Mouse (Mus musculus) lung, embryonic 14.5 days (tissue): ENCODE results near the gene Atxn1. TPM values are rescaled to one million over a fixed set of nuclear protein-coding genes. Genes with fewer than 3 reads are reported as not detected.

Source experiments
- ATAC-seq: fragments of 200-750 bp; cut with Nextera tagmentation; 2 replicates; pipeline ENCODE4 v1.8.0; 2017; ENCODE audit warnings: mild to moderate bottlenecking, moderate TSS enrichment, moderate library complexity; ENCODE audit not compliant: insufficient read depth
- DNase-seq: peaks from one replicate; pipeline ENCODE4 v3.0.0-alpha.2; 2015
- H3K27ac ChIP-seq: fragments of 300-500 bp; sonication (generic); 2 replicates; pipeline ENCODE4 v1.5.1; 2014; ENCODE audit warnings: low read depth, mild to moderate bottlenecking, moderate library complexity
- H3K27me3 ChIP-seq: fragments of 300-500 bp; sonication (generic); 2 replicates; pipeline ENCODE4 v1.6.1; 2014; ENCODE audit warnings: low read length, control low read depth; ENCODE audit not compliant: insufficient read depth
- H3K36me3 ChIP-seq: fragments of 300-500 bp; sonication (generic); 2 replicates; pipeline ENCODE4 v1.6.1; 2014; ENCODE audit warnings: control low read depth; ENCODE audit not compliant: insufficient read depth
- H3K4me1 ChIP-seq: fragments of 300-500 bp; sonication (generic); 2 replicates; pipeline ENCODE4 v1.6.1; 2014; ENCODE audit warnings: antibody characterized with exemption, control low read depth; ENCODE audit not compliant: insufficient read depth
- H3K4me2 ChIP-seq: fragments of 300-500 bp; sonication (generic); 2 replicates; pipeline ENCODE4 v1.6.1; 2014; ENCODE audit warnings: mild to moderate bottlenecking
- H3K4me3 ChIP-seq: fragments of 300-500 bp; sonication (generic); 2 replicates; pipeline ENCODE4 v1.5.1; 2014; ENCODE audit warnings: low read depth, low read length
- H3K9ac ChIP-seq: fragments of 300-500 bp; sonication (generic); 2 replicates; pipeline ENCODE4 v1.6.1; 2014
- H3K9me3 ChIP-seq: fragments of 300-500 bp; sonication (generic); 2 replicates; pipeline ENCODE4 v1.6.1; 2016; ENCODE audit warnings: low read depth, low read length, control low read depth
- CTCF ChIP-seq: IDR thresholded peaks from 2 replicates; pipeline ENCODE4 v1.5.1; 2016; ENCODE audit warnings: antibody characterized with exemption, low read depth
- WGBS: fragments of 180-500 bp; shearing (Covaris S2); extraction: QIAGEN DNeasy Blood & Tissue Kit; methylation state at CpG from one replicate; pipeline ENCODE4 v1.1.7; 2014; 5-methylcytosine and 5-hydroxymethylcytosine counted together
- polyA plus RNA-seq: library from polyadenylated mRNA; unstranded; fragments of >200 nt; fragmentation: Nextera tagmentation; extraction: Ambion mirVana; gene quantifications from 2 replicates; pipeline ENCODE4 v1.2.1, GENCODE M21; 2014

Atxn1 gene
- polyA plus RNA-seq, 1 experiment from 2014 or later: 3.9 TPM

GRCm38 (mm10) chr13:45866615-45867245 is 98.1 kb downstream of the Atxn1 start:
- DNase-seq: peak; percentile 9
- Histone ChIP-seq H3K9ac (no peak overlapping the region), H3K27ac (no peak overlapping the region), H3K4me1 (no peaks in the 10 kb centered on the region), H3K4me3 (no peak overlapping the region), H3K27me3 (no peaks in the 10 kb centered on the region), H3K36me3 (no peaks in the 10 kb centered on the region), H3K4me2 (no peak overlapping the region), H3K9me3 (no peaks in the 10 kb centered on the region)
- ATAC-seq: peak; percentile 47; the same call in 1 of the 2 replicates
- 63% methylated on average over 8 of the region's 8 CpGs for WGBS
- TF ChIP-seq CTCF: no peak

- no peaks in the 10 kb centered on the region for H3K9me3 ChIP-seq
- H3K27me3 ChIP-seq: no peaks in the 10 kb centered on the region
- no peak for TF ChIP-seq CTCF
- no peak overlapping the region for H3K27ac ChIP-seq
- DNase-seq: no peak
- H3K36me3 ChIP-seq: no peaks in the 10 kb centered on the region
- no peak overlapping the region for H3K4me3 ChIP-seq
- WGBS: 90% methylated on average over 10 of the region's 10 CpGs
- no peak for ATAC-seq
- no peaks in the 10 kb centered on the region for H3K4me1 ChIP-seq
- no peak overlapping the region for H3K9ac ChIP-seq
- H3K4me2 ChIP-seq: no peak overlapping the region
These were observed 99.2 kb downstream of the Atxn1 start for GRCm38 (mm10) chr13:45865620-45866019.

GRCm38 (mm10) chr13:45863779-45864178 is 101.0 kb downstream of the Atxn1 start:
- Histone ChIP-seq H3K4me3 (no peak overlapping the region), H3K9ac (no peak overlapping the region), H3K9me3 (no peaks in the 10 kb centered on the region), H3K4me2 (no peak overlapping the region), H3K27ac (no peak overlapping the region), H3K27me3 (no peaks in the 10 kb centered on the region), H3K36me3 (no peaks in the 10 kb centered on the region), H3K4me1 (no peaks in the 10 kb centered on the region)
- DNase-seq: no peak
- no peak for TF ChIP-seq CTCF
- no peak for ATAC-seq
- 56% methylated on average over 8 of the region's 8 CpGs for WGBS

DNA sequence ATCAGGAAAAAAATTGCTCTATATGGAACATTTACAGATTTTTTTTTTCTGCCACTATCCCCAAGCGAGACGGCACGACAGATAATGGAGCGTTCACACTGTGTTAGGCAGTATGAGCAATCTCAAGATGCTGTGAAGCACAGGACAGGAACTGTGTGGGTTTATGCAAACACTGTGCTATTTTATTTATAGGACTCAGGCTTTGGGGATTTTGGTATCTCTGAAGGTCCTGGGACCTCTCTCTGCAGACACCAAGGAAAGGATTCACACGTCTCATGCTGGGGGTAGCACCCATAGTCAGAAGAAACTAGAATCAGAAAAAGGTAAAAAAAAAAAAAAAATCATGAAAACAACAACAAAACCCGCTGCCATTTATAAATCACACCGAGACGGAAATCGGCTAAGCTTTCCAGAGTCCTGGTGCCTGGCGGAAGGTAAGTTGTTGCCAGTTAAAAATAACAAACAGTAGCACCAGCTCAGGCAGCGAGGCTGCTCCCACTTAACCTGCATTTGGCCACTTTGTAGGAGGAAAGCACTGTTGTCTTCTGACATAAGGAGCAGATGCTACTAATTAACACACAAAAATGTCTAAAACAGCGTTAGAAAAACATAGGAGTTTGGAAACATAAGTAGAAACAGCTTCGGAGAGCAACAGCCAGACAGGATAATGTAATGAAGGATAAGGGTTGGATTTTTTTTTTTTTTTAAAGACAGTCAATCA is 102.8 kb downstream of the Atxn1 start:
- H3K4me3 ChIP-seq: no peak overlapping the region
- no peak overlapping the region for H3K4me2 ChIP-seq
- ATAC-seq: no peak

DNA sequence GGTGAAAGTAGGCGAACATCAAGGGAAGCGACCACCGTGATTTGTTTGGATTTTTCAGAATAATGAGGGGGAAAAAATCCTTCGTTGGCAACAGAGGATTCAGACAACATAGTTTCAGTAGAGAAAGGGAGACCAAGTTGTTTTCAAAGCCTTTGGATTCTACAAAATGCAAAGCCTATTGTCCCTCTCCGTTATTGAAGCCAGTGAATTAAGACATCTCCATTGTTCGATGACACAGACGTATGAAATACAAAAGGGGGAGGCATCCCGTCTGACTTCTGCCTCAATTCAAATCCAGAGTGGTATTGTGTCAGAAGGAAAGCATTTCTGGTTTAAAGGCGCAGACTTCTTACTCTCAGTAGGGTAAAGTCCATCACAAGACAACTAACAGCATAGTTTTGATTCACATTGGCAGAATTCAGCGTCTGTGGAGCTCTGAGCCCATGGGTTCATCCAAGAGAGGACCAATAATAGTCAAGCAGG is 103.7 kb downstream of the Atxn1 start:
- Histone ChIP-seq H3K36me3 (no peaks in the 10 kb centered on the region), H3K27ac (no peak overlapping the region), H3K4me2 (no peak overlapping the region), H3K4me3 (no peak overlapping the region), H3K27me3 (no peaks in the 10 kb centered on the region), H3K4me1 (no peaks in the 10 kb centered on the region), H3K9me3 (no peaks in the 10 kb centered on the region), H3K9ac (no peak overlapping the region)
- no peak for ATAC-seq
- peak; percentile 16 for DNase-seq
- no peak for TF ChIP-seq CTCF
- 62% methylated on average over 10 of the region's 10 CpGs for WGBS

More for the DNA sequence above, 102.8 kb downstream of the Atxn1 start:
- Histone ChIP-seq H3K9me3 (no peaks in the 10 kb centered on the region), H3K36me3 (no peaks in the 10 kb centered on the region), H3K4me1 (no peaks in the 10 kb centered on the region), H3K27me3 (no peaks in the 10 kb centered on the region), H3K27ac (no peak overlapping the region), H3K9ac (no peak overlapping the region)
- no peak for DNase-seq
- TF ChIP-seq CTCF: no peak
- 50% methylated on average over 13 of the region's 13 CpGs for WGBS

GRCm38 (mm10) chr13:45859081-45859709 is 105.6 kb downstream of the Atxn1 start:
- Histone ChIP-seq H3K4me1 (no peaks in the 10 kb centered on the region), H3K9ac (no peak overlapping the region), H3K9me3 (no peaks in the 10 kb centered on the region), H3K27me3 (no peaks in the 10 kb centered on the region), H3K4me3 (no peak overlapping the region), H3K36me3 (no peaks in the 10 kb centered on the region), H3K27ac (no peak overlapping the region), H3K4me2 (no peak overlapping the region)
- no peak for TF ChIP-seq CTCF
- 49% methylated on average over 12 of the region's 12 CpGs for WGBS
- no peak for DNase-seq
- ATAC-seq: no peak

- WGBS: 75% methylated on average over 8 of the region's 8 CpGs
- DNase-seq (peak; percentile 33), ATAC-seq (peak; percentile 11; the same call in 1 of the 2 replicates)
- Histone ChIP-seq H3K27ac (no peak overlapping the region), H3K4me2 (no peak overlapping the region), H3K4me3 (no peak overlapping the region), H3K27me3 (no peaks in the 10 kb centered on the region), H3K36me3 (no peaks in the 10 kb centered on the region), H3K9me3 (no peaks in the 10 kb centered on the region), H3K9ac (no peak overlapping the region), H3K4me1 (no peaks in the 10 kb centered on the region)
- TF ChIP-seq CTCF: no peak
These were observed 107.4 kb downstream of the Atxn1 start for GRCm38 (mm10) chr13:45857416-45857815.
